Mouse (Mus musculus) midbrain, embryonic 16.5 days (tissue): ENCODE results near the gene Klhdc3. TPM values are rescaled to one million over a fixed set of nuclear protein-coding genes. Genes with fewer than 3 reads are reported as not detected.
A peak's percentile ranks its signal among the peaks of the same experiment; 100 is the strongest.

ENCODE experiments used
- ATAC-seq: fragments of 200-750 bp; cut with Nextera tagmentation; 2 replicates; pipeline ENCODE4 v1.8.0; 2017; ENCODE audit warnings: moderate TSS enrichment
- H3K27ac ChIP-seq: fragments of 300-500 bp; sonication (generic); 2 replicates; pipeline ENCODE4 v1.5.1; 2014; ENCODE audit warnings: mild to moderate bottlenecking, low read length, mixed read lengths
- H3K27me3 ChIP-seq: fragments of 300-500 bp; sonication (generic); 2 replicates; pipeline ENCODE4 v1.6.1; 2014; ENCODE audit warnings: low read depth, low read length, mixed read lengths; ENCODE audit not compliant: control insufficient read depth, insufficient read depth
- H3K36me3 ChIP-seq: fragments of 300-500 bp; sonication (generic); 2 replicates; pipeline ENCODE4 v1.6.1; 2014; ENCODE audit warnings: mild to moderate bottlenecking, low read length, moderate library complexity, mixed read lengths; ENCODE audit not compliant: control insufficient read depth, insufficient read depth
- H3K4me1 ChIP-seq: fragments of 300-500 bp; sonication (generic); 2 replicates; pipeline ENCODE4 v1.6.1; 2014; ENCODE audit warnings: mild to moderate bottlenecking, low read length, mixed read lengths; ENCODE audit not compliant: control insufficient read depth, insufficient read depth
- H3K4me2 ChIP-seq: fragments of 300-500 bp; sonication (generic); 2 replicates; pipeline ENCODE4 v1.6.1; 2014; ENCODE audit warnings: mild to moderate bottlenecking, low read length, mixed read lengths
- H3K4me3 ChIP-seq: fragments of 300-500 bp; sonication (generic); 2 replicates; pipeline ENCODE4 v1.5.1; 2014; ENCODE audit warnings: low read depth, mild to moderate bottlenecking, low read length, moderate library complexity, mixed read lengths
- H3K9ac ChIP-seq: fragments of 300-500 bp; sonication (generic); 2 replicates; pipeline ENCODE4 v1.6.1; 2014; ENCODE audit warnings: low read depth, low read length, mixed read lengths
- H3K9me3 ChIP-seq: fragments of 300-500 bp; sonication (generic); replicated peaks from 2 replicates; pipeline ENCODE4 v1.6.1; 2014; ENCODE audit warnings: mild to moderate bottlenecking, low read length, mixed read lengths; ENCODE audit not compliant: control insufficient read depth, poor library complexity, severe bottlenecking
- WGBS: fragments of 180-500 bp; shearing (Covaris S2); extraction: QIAGEN DNeasy Blood & Tissue Kit; methylation state at CpG from one replicate; pipeline ENCODE4 v1.1.7; 2014; 5-methylcytosine and 5-hydroxymethylcytosine counted together
- polyA plus RNA-seq: library from polyadenylated mRNA; unstranded; fragments of >200 nt; fragmentation: Nextera tagmentation; extraction: Ambion mirVana; gene quantifications from 2 replicates; pipeline ENCODE4 v1.2.1, GENCODE M21; 2015

Gene Klhdc3
- polyA plus RNA-seq, 1 experiment from 2014 or later: 173 TPM

- H3K27me3 ChIP-seq: no peaks in the 10 kb centered on the region
- H3K27ac ChIP-seq: no peak overlapping the region
- peaks cover 11% of the 10 kb centered on the region for H3K36me3 ChIP-seq
- ATAC-seq: no peak
- H3K4me1 ChIP-seq: no peaks in the 10 kb centered on the region
- H3K9me3 ChIP-seq: no peaks in the 10 kb centered on the region
- 92% methylated on average over 12 of the region's 12 CpGs for WGBS
- H3K4me2 ChIP-seq: no peak overlapping the region
- H3K9ac ChIP-seq: no peak overlapping the region
- H3K4me3 ChIP-seq: no peak overlapping the region
Measured at GRCm38 (mm10) chr17:46690665-46691064, 10.0 kb upstream of the Klhdc3 start.

- no peaks in the 10 kb centered on the region for H3K9me3 ChIP-seq
- H3K4me1 ChIP-seq: peaks cover 8% of the 10 kb centered on the region
- no peak overlapping the region for H3K4me3 ChIP-seq
- H3K36me3 ChIP-seq: peaks cover 32% of the 10 kb centered on the region
- no peak for ATAC-seq
- H3K27ac ChIP-seq: no peak overlapping the region
- 92% methylated on average over 6 of the region's 6 CpGs for WGBS
- H3K9ac ChIP-seq: no peak overlapping the region
- no peaks in the 10 kb centered on the region for H3K27me3 ChIP-seq
- H3K4me2 ChIP-seq: no peak overlapping the region
Measured at GRCm38 (mm10) chr17:46685913-46686312, 5.2 kb upstream of the Klhdc3 start.

- H3K36me3 ChIP-seq: peaks cover 32% of the 10 kb centered on the region
- WGBS: 81% methylated on average over 16 of the region's 16 CpGs
Measured at GRCm38 (mm10) chr17:46682654-46683389, 2.1 kb upstream of the Klhdc3 start.

GRCm38 (mm10) chr17:46681466-46682118 lies 878 bp upstream of the Klhdc3 start:
- H3K27ac ChIP-seq: peak overlapping the region; percentile 82
- peak; percentile 2 for ATAC-seq
- no peaks in the 10 kb centered on the region for H3K27me3 ChIP-seq
- H3K9me3 ChIP-seq: no peaks in the 10 kb centered on the region
- peak overlapping the region; percentile 81 for H3K9ac ChIP-seq
- peak overlapping the region; percentile 75 for H3K4me3 ChIP-seq
- peak overlapping the region; percentile 97 for H3K4me2 ChIP-seq
- 24% methylated on average over 12 of the region's 12 CpGs for WGBS
- peaks cover 34% of the 10 kb centered on the region for H3K36me3 ChIP-seq
- peaks cover 25% of the 10 kb centered on the region for H3K4me1 ChIP-seq

More at GRCm38 (mm10) chr17:46682654-46683389, 2.1 kb upstream of the Klhdc3 start:
- H3K4me1 ChIP-seq: peaks cover 25% of the 10 kb centered on the region
- ATAC-seq: no peak
- H3K4me2 ChIP-seq: no peak overlapping the region
- H3K27ac ChIP-seq: no peak overlapping the region
- H3K9me3 ChIP-seq: no peaks in the 10 kb centered on the region
- no peaks in the 10 kb centered on the region for H3K27me3 ChIP-seq
- no peak overlapping the region for H3K4me3 ChIP-seq
- no peak overlapping the region for H3K9ac ChIP-seq

- H3K27me3 ChIP-seq: no peaks in the 10 kb centered on the region
- H3K4me3 ChIP-seq: peak overlapping the region; percentile 75
- H3K4me1 ChIP-seq: peaks cover 25% of the 10 kb centered on the region
- H3K9ac ChIP-seq: peak overlapping the region; percentile 82
- 1% methylated on average over 34 of the region's 34 CpGs for WGBS
- H3K4me2 ChIP-seq: peak overlapping the region; percentile 77
- ATAC-seq: peak; percentile 60
- peak overlapping the region; percentile 88 for H3K27ac ChIP-seq
- no peaks in the 10 kb centered on the region for H3K9me3 ChIP-seq
- peaks cover 32% of the 10 kb centered on the region for H3K36me3 ChIP-seq
Measured at GRCm38 (mm10) chr17:46679843-46680759, 613 bp downstream of the Klhdc3 start.

- Histone ChIP-seq H3K4me1 (peaks cover 32% of the 10 kb centered on the region), H3K36me3 (peaks cover 31% of the 10 kb centered on the region), H3K4me3 (no peak overlapping the region), H3K4me2 (peak overlapping the region; percentile 77; the same call in 1 of the 2 replicates), H3K9me3 (no peaks in the 10 kb centered on the region), H3K9ac (no peak overlapping the region), H3K27ac (no peak overlapping the region), H3K27me3 (no peaks in the 10 kb centered on the region)
- ATAC-seq: no peak
- 66% methylated on average over 9 of the region's 9 CpGs for WGBS
Measured at GRCm38 (mm10) chr17:46678911-46679310, 1.8 kb downstream of the Klhdc3 start.

GRCm38 (mm10) chr17:46678416-46678815 lies 2.3 kb downstream of the Klhdc3 start, which contains the start of gene Mea1:
TSS of gene Mea1 (plus strand) at chr17:46678793.
- H3K27ac ChIP-seq: no peak within 1 kb of the TSS
- 88% methylated on average over 8 of the region's 9 CpGs for WGBS
- no peak for ATAC-seq

GRCm38 (mm10) chr17:46674530-46675283 lies 6.0 kb downstream of the Klhdc3 start:
- peak overlapping the region; percentile 60 for H3K9ac ChIP-seq
- peak overlapping the region; percentile 89 for H3K4me2 ChIP-seq
- peak overlapping the region; percentile 88 for H3K4me3 ChIP-seq
- H3K36me3 ChIP-seq: peaks cover 27% of the 10 kb centered on the region
- H3K9me3 ChIP-seq: no peaks in the 10 kb centered on the region
- 17% methylated on average over 14 of the region's 15 CpGs for WGBS
- no peaks in the 10 kb centered on the region for H3K27me3 ChIP-seq
- peaks cover 32% of the 10 kb centered on the region for H3K4me1 ChIP-seq
- ATAC-seq: peak; percentile 46
- peak overlapping the region; percentile 72 for H3K27ac ChIP-seq

More at GRCm38 (mm10) chr17:46678416-46678815, 2.3 kb downstream of the Klhdc3 start, which contains the start of gene Mea1:
- H3K9me3 ChIP-seq: no peaks in the 10 kb centered on the region
- no peaks in the 10 kb centered on the region for H3K27me3 ChIP-seq
- H3K4me3 ChIP-seq: peak within 1 kb of the TSS; percentile 75
- peak within 1 kb of the TSS; percentile 77 for H3K4me2 ChIP-seq
- H3K9ac ChIP-seq: peak within 1 kb of the TSS; percentile 82
- H3K36me3 ChIP-seq: peaks cover 26% of the 10 kb centered on the region
- peaks cover 35% of the 10 kb centered on the region for H3K4me1 ChIP-seq
